Mouse (Mus musculus): ENCODE measurements at regions not wholly inside any gene's neighbourhood (a gene's known extent, or its start where the extent isn't known, plus 50 kb on each side); places are given as distances from the start of the nearest gene placed in this dataset.

GRCm38 (mm10) chr17:88389668-88390461 lies 50.6 kb upstream of the Foxn2 start:
- no peak for DNase-seq (ENCODE audit: extremely low spot score, low read depth, low spot score)

Measured in hindlimb bud, embryonic 11.5 days (tissue).